Mouse (Mus musculus) neural tube, embryonic 12.5 days (tissue): Measurements from ENCODE around the gene Olfr1512. TPM values are rescaled to one million over a fixed set of nuclear protein-coding genes. Genes with fewer than 3 reads are reported as not detected.
"Not testable (repeated sequence)": the region's sequence is repeated elsewhere in the genome, so short reads cannot be mapped to it uniquely, and the experiment has no call there.

ENCODE experiments used
- ATAC-seq: fragments of 200-750 bp; cut with Nextera tagmentation; 2 replicates; pipeline ENCODE4 v1.8.0; 2017; ENCODE audit warnings: low read depth, mild to moderate bottlenecking, moderate TSS enrichment, moderate library complexity; ENCODE audit not compliant: low FRiP score
- H3K27ac ChIP-seq: fragments of 300-500 bp; sonication (generic); 2 replicates; pipeline ENCODE4 v1.5.1; 2016
- H3K27me3 ChIP-seq: fragments of 300-500 bp; sonication (generic); replicated peaks from 2 replicates; pipeline ENCODE4 v1.6.1; 2016; ENCODE audit warnings: mild to moderate bottlenecking
- H3K36me3 ChIP-seq: fragments of 300-500 bp; sonication (generic); 2 replicates; pipeline ENCODE4 v1.6.1; 2016; ENCODE audit warnings: mild to moderate bottlenecking
- H3K4me1 ChIP-seq: fragments of 300-500 bp; sonication (generic); 2 replicates; pipeline ENCODE4 v1.6.1; 2016
- H3K4me2 ChIP-seq: fragments of 300-500 bp; sonication (generic); replicated peaks from 2 replicates; pipeline ENCODE4 v1.6.1; 2016; ENCODE audit warnings: mild to moderate bottlenecking
- H3K4me3 ChIP-seq: fragments of 300-500 bp; sonication (generic); 2 replicates; pipeline ENCODE4 v1.5.1; 2016
- H3K9ac ChIP-seq: fragments of 300-500 bp; sonication (generic); 2 replicates; pipeline ENCODE4 v1.6.1; 2016; ENCODE audit warnings: mild to moderate bottlenecking
- H3K9me3 ChIP-seq: fragments of 300-500 bp; sonication (generic); 2 replicates; pipeline ENCODE4 v1.6.1; 2016; ENCODE audit warnings: mild to moderate bottlenecking
- WGBS: fragments of 180-500 bp; shearing (Covaris S2); methylation state at CpG from one replicate; pipeline ENCODE4 v1.1.7; 2016; 5-methylcytosine and 5-hydroxymethylcytosine counted together
- polyA plus RNA-seq: library from polyadenylated mRNA; unstranded; fragments of >200 nt; fragmentation: Nextera tagmentation; extraction: Ambion mirVana; gene quantifications from 2 replicates; pipeline ENCODE4 v1.2.1, GENCODE M21; 2016

Gene Olfr1512
- not detected in 2 replicates for polyA plus RNA-seq

DNA sequence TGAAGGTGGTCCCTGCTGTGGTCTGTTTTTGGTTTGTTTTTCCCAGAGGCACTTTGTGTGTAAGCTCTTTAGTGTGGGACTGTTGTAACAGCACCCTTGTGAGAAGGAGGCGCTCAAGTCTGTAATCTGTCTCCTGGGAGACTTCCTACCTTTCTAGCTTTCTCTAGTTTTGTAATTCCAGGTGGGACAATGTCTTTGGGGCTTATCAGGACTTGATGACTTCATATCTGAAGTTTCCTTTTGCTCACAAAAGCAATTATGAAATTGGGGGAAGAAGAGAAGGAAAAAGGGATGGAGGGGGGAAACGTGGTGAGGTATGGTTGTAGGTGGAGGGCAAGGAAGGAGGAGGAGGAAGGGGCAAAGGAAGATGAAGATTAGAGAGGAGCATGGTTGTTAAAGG, at the start of gene Olfr1512:
TSS of gene Olfr1512 (minus strand) at position 101 of the 400 bp plus-strand sequence.
- Histone ChIP-seq H3K4me2 (no peak within 1 kb of the TSS), H3K4me1 (no peaks in the 10 kb centered on the region), H3K4me3 (no peak within 1 kb of the TSS), H3K9me3 (no peaks in the 10 kb centered on the region), H3K9ac (no peak within 1 kb of the TSS), H3K27me3 (no peaks in the 10 kb centered on the region), H3K27ac (no peak within 1 kb of the TSS), H3K36me3 (no peaks in the 10 kb centered on the region)
- WGBS, result 77% methylated on average over 2 of the region's 2 CpGs
- no peak for ATAC-seq

DNA sequence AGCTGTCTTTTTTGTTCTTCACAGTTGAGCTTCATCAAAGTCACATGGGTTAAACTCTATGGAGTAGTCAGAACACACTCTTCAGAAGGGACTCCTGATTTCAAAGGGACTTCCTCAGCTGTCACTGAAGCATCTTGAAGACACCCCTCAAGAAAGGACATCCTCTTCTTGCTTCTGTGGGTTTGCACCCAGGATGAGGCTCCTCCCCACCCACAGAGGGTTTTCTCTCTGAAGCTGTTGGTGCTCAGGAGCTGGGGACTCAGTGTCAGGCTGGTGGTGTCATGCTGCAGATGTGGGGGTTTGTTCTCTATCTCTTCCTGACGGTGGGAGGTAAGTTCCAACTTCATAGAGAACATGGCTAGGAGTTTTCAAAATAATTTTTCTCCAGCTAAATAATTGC, 48.7 kb upstream of the Olfr1512 start:
- H3K9ac ChIP-seq, result no peak overlapping the region
- WGBS, result 97% methylated on average over 1 of the region's 1 CpGs
- no peaks in the 10 kb centered on the region for H3K36me3 ChIP-seq
- no peak for ATAC-seq
- H3K27ac ChIP-seq, result no peak overlapping the region
- H3K4me2 ChIP-seq, result no peak overlapping the region
- no peaks in the 10 kb centered on the region for H3K9me3 ChIP-seq
- no peak overlapping the region for H3K4me3 ChIP-seq
- H3K27me3 ChIP-seq, result no peaks in the 10 kb centered on the region
- H3K4me1 ChIP-seq, result no peaks in the 10 kb centered on the region

DNA sequence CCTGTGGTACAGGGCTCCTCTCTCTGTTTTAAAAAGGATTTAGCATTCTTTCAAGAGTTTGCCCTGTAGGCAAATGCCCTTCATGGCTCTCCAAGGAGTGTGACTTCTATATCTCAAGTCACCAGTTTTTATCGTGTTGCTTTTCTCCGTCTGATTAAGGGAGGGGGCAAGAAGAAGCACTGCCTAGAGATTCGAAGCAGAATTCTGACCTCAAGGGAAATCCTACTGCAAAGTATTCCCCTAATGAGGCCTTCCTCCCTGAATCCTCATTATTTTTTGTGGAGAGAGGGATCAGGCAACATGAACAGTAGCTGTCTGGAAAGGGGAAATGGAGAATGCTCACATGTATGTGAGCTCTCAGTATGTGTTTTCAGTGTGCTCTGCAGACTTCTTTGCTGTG, 35.3 kb upstream of the Olfr1512 start, which contains the start of gene Olfr1510:
TSS of gene Olfr1510 (minus strand) at position 101 of the 400 bp plus-strand sequence.
- Histone ChIP-seq H3K4me3 (no peak within 1 kb of the TSS), H3K36me3 (no peaks in the 10 kb centered on the region), H3K4me1 (no peaks in the 10 kb centered on the region), H3K27ac (no peak within 1 kb of the TSS), H3K27me3 (no peaks in the 10 kb centered on the region), H3K9me3 (no peaks in the 10 kb centered on the region), H3K4me2 (no peak within 1 kb of the TSS), H3K9ac (no peak within 1 kb of the TSS)
- WGBS, result 92% methylated on average over 3 of the region's 3 CpGs
- ATAC-seq, result no peak

DNA sequence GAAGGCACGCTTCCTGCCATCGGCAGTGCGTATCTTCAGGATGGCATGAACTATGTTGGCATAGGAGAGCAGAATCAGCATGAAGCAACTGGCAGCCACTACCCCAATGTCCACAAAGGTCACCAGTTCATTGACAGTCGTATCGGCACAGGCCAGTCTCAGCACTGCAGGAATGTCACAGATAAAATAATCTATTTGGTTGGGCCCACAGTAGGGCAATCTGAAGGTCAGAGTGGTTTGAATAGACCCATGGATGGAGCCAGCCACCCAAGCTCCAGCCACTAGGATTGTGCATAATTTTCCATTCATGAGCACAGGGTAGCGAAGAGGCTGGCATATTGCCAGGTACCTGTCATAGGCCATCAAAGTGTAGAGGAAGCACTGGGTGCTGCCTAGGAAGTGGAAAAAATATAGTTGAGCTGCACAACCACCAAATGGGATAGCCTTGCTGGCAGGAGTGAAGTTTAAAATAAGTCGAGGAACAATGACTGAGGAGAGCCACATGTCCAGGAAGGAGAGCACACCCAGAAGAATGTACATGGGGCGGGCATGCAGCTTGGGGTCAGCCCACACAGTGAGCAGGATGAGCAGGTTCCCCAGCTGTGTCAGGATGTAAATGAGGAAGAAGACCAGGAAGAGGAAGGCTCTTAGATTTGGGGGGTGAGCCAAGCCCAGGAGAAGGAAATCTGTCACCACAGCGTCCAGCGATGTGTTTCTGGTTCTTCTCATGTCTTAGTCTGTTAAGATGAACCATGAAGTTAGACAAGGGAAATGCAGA, 31.4 kb upstream of the Olfr1512 start:
- H3K27ac ChIP-seq, H3K36me3 ChIP-seq, H3K4me3 ChIP-seq, H3K9ac ChIP-seq, ATAC-seq, H3K9me3 ChIP-seq, H3K27me3 ChIP-seq, H3K4me2 ChIP-seq, H3K4me1 ChIP-seq: not testable (repeated sequence)
- 87% methylated on average over 7 of the region's 10 CpGs for WGBS

DNA sequence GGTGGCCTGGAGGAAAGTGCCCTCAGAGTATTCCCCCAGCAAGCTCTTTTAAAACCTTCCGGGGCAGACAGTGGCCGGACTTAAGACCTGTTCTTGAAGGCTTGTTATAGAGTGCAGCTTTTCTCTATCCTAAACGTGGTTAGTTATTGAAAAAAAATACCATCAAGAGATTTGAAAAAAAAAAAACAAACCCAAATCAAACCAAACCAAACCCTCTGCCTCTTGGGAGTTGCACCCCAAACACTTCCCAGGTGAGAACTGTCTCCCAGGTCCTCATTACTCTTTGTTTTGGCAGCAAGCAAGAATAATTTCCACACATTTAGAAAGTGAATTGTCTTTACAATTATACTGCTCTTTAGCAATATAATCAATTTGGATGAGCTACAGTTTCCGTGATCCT, 18.3 kb upstream of the Olfr1512 start, which contains the start of gene Olfr1511:
TSS of gene Olfr1511 (minus strand) at position 101 of the 400 bp plus-strand sequence.
- Histone ChIP-seq H3K4me3 (no peak within 1 kb of the TSS), H3K27ac (no peak within 1 kb of the TSS), H3K36me3 (no peaks in the 10 kb centered on the region), H3K4me1 (no peaks in the 10 kb centered on the region), H3K27me3 (no peaks in the 10 kb centered on the region), H3K4me2 (no peak within 1 kb of the TSS), H3K9ac (no peak within 1 kb of the TSS), H3K9me3 (no peaks in the 10 kb centered on the region)
- WGBS, result 87% methylated on average over 4 of the region's 4 CpGs
- no peak for ATAC-seq

DNA sequence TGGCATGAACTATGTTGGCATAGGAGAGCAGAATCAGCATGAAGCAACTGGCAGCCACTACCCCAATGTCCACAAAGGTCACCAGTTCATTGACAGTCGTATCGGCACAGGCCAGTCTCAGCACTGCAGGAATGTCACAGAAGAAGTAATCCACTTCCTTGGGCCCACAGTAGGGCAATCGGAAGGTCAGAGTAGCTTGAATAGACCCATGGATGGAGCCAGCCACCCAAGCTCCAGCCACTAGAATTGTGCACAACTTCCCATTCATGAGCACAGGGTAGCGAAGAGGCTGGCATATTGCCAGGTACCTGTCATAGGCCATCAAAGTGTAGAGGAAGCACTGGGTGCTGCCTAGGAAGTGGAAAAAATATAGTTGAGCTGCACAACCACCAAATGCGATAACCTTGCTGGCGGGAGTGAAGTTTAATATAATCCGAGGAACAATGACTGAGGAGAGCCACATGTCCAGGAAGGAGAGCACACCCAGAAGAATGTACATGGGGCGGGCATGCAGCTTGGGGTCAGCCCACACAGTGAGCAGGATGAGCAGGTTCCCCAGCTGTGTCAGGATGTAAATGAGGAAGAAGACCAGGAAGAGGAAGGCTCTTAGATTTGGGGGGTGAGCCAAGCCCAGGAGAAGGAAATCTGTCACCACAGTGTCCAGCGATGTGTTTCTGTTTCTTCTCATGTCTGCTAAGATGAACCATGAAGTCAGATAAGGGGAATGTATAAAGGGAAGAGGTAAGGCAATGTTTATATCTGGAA, 11.3 kb upstream of the Olfr1512 start:
- not testable (repeated sequence) for H3K4me2 ChIP-seq, ATAC-seq, H3K9me3 ChIP-seq, H3K4me3 ChIP-seq, H3K9ac ChIP-seq, H3K27ac ChIP-seq, H3K4me1 ChIP-seq, H3K27me3 ChIP-seq, H3K36me3 ChIP-seq
- WGBS, result 94% methylated on average over 9 of the region's 9 CpGs

DNA sequence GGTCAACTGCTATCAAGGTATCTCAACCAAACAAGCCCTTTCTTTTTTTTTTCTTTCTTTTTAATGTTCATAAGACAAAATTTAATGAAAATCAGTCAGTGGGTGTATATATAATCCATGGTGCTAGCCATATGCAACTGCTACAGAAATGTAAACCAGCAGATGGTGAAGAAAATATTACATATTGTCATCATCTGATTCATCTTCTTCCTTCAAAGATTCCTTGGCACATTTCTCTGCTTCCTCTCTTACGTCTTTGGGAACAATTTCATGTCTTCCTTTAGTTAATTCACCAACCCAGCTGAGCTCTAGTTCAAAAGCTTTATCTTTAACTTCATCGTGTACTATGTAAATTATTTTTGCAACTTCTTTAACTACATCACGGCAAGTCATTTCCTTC, 10.2 kb downstream of the Olfr1512 start:
- no peak overlapping the region for H3K27ac ChIP-seq
- no peaks in the 10 kb centered on the region for H3K27me3 ChIP-seq
- H3K4me1 ChIP-seq, result no peaks in the 10 kb centered on the region
- no peaks in the 10 kb centered on the region for H3K9me3 ChIP-seq
- H3K36me3 ChIP-seq, result no peaks in the 10 kb centered on the region
- H3K9ac ChIP-seq, result no peak overlapping the region
- no peak overlapping the region for H3K4me3 ChIP-seq
- H3K4me2 ChIP-seq, result no peak overlapping the region
- no peak for ATAC-seq
- WGBS, result 94% methylated on average over 3 of the region's 3 CpGs

DNA sequence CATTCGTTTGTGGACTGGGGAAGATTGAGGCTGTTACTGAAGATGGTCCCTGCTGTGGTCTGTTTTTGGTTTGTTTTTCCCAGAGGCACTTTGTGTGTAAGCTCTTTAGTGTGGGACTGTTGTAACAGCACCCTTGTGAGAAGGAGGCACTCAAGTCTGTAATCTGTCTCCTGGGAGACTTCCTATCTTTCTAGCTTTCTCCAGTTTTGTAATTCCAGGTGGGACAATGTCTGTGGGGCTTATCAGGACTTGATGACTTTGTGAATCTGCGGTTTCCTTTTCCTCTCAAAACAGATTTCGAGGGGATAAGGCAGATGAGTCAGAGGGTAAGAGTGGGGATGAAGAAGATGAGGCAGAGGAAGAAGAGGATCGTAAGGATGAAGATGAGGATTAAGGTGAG, 22.7 kb downstream of the Olfr1512 start, which contains the start of gene Olfr1513:
TSS of gene Olfr1513 (minus strand) at position 101 of the 400 bp plus-strand sequence.
- no peak for ATAC-seq
- Histone ChIP-seq H3K36me3 (no peaks in the 10 kb centered on the region), H3K4me2 (no peak within 1 kb of the TSS), H3K9me3 (no peaks in the 10 kb centered on the region), H3K4me3 (no peak within 1 kb of the TSS), H3K4me1 (no peaks in the 10 kb centered on the region), H3K9ac (no peak within 1 kb of the TSS), H3K27me3 (no peaks in the 10 kb centered on the region), H3K27ac (no peak within 1 kb of the TSS)
- WGBS, result 78% methylated on average over 4 of the region's 4 CpGs

DNA sequence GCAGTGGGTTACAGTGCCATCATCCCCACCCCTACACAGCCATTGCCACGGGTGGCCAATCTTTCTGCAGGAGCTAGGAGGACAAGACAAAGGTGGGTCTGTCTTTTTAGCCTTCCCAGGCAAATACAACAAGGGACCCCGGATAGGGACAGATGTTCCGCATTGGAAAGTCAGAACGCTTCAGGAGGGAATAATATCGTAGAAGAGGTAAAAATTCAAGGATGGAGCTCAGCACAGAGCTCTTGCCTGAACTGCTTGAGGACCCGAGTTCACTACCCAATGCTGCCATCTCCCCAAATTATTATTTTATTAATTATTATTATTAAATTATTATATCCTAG, 39.5 kb downstream of the Olfr1512 start:
- 74% methylated on average over 6 of the region's 6 CpGs for WGBS
- ATAC-seq, result no peak
- no peaks in the 10 kb centered on the region for H3K4me1 ChIP-seq
- H3K36me3 ChIP-seq, result no peaks in the 10 kb centered on the region
- no peak overlapping the region for H3K27ac ChIP-seq
- H3K4me2 ChIP-seq, result peak overlapping the region; percentile 51
- no peaks in the 10 kb centered on the region for H3K9me3 ChIP-seq
- no peak overlapping the region for H3K4me3 ChIP-seq
- H3K27me3 ChIP-seq, result no peaks in the 10 kb centered on the region
- peak overlapping the region; percentile 33 for H3K9ac ChIP-seq

DNA sequence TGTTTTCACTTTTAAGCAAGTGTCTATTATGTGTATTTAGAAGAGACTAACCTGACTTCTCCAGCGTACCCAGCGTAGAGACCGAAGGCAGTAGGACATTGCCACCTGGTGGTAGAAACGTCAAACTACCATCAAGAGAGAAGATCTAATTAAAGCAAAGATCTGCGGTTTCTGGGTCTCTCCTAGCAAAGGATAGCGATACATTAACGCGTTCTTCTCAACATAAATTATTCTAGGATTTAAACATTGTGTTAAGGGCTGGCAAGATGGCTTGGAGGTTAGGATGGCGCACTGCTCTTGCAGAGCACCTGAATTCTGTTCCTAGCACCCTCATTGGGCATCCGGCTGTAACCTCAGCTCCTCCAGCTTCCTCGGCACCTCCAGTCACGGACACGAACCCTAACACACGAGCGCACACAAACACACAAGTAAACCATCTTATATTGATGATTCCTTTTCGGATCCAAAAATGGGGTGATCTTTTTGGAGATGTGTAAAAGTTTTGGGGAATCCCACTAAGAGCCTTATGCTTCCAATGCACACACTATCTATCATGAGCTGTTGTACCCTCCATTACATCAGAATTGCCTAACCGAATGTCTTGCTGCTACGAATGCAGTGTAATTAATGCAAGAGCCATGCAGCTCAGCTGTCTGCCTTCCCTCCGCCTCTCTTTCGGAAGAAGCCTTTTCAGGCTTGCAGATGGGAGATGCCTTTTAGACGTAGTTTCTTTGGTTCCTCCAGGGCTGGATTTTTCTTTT, 40.0 kb downstream of the Olfr1512 start:
- Histone ChIP-seq H3K36me3 (no peaks in the 10 kb centered on the region), H3K4me1 (no peaks in the 10 kb centered on the region), H3K4me2 (peak overlapping the region; percentile 51), H3K9ac (peak overlapping the region; percentile 33), H3K4me3 (0 out of 2 replicates have a peak overlapping the region, but pooled peaks have one; percentile 15), H3K27me3 (no peaks in the 10 kb centered on the region), H3K27ac (no peak overlapping the region), H3K9me3 (no peaks in the 10 kb centered on the region)
- ATAC-seq, result peak; percentile 69
- 28% methylated on average over 21 of the region's 21 CpGs for WGBS

DNA sequence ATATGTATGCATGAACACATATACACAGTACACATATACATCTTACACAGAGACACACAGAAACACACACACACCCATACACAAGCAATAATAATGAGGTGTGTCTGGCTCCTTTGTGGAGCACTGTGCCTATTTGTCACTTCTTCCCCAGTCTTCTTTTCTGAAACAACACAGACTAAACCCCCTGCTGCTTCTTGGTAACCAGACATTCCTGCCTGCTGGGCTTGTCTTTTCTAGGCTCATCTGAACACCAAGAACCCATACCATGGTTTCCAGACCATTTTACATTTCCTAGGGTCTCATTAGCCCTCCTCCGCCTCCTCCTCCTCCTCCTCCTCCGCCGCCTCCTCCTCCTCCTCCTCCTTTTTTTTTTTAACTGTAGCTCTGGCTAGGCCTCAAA, 46.8 kb downstream of the Olfr1512 start:
- Histone ChIP-seq H3K27me3 (no peaks in the 10 kb centered on the region), H3K4me3 (no peak overlapping the region), H3K4me1 (peaks cover 7% of the 10 kb centered on the region), H3K36me3 (no peaks in the 10 kb centered on the region), H3K9me3 (no peaks in the 10 kb centered on the region), H3K4me2 (no peak overlapping the region), H3K27ac (no peak overlapping the region), H3K9ac (no peak overlapping the region)
- ATAC-seq, result no peak
- WGBS, result 29% methylated on average over 2 of the region's 3 CpGs
